Mouse (Mus musculus): Measurements from ENCODE around the gene Dgkb. TPM values are rescaled to one million over a fixed set of nuclear protein-coding genes. Genes with fewer than 3 reads are reported as not detected.

Gene Dgkb
- total and polyA plus RNA-seq, 2 experiments from 2014 or later = 12.3 to 13.6 TPM

DNA sequence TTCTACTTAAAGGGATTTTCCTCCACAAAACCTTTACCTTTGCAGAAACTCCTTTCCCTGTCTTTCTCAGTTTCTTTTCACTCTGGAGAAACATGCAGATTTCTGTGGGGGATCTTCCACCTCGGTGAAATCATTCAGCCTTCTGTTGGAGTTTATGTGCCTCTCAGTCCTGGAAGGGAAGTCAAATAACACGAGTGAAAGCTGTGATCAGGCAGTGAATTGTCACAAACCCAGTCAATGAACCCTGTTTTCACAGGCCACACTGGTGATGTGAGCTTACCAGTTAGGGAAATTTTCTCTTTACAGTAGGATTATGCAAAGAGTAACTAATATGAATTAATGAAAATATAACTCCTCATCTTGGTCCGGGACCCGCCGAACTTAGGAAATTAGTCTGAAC lies 229.7 kb downstream of the Dgkb start:
- H3K27ac ChIP-seq (ENCODE audit: low read depth, low read length) = no peak overlapping the region
- 90% methylated on average over 5 of the region's 5 CpGs for WGBS
- no peak overlapping the region for H3K9ac ChIP-seq (replicated peaks; ENCODE audit: low read length, poor library complexity, severe bottlenecking)
- ATAC-seq (ENCODE audit: low FRiP score) (no peak), DNase-seq (ENCODE audit: low spot score) (no peak)
- no peak for TF ChIP-seq CTCF (IDR thresholded peaks at IDR 0.05)
- no peaks in the 10 kb centered on the region for H3K36me3 ChIP-seq (ENCODE audit: insufficient read depth, low read length)
- H3K27me3 ChIP-seq (ENCODE audit: insufficient read depth, low read length) = no peaks in the 10 kb centered on the region
- H3K4me3 ChIP-seq (ENCODE audit: low read depth, low read length) = no peak overlapping the region
- H3K9me3 ChIP-seq (ENCODE audit: low read length) = no peaks in the 10 kb centered on the region
- no peak overlapping the region for H3K4me2 ChIP-seq (ENCODE audit: low read depth, low read length, poor library complexity, severe bottlenecking)
- H3K4me1 ChIP-seq (ENCODE audit: insufficient read depth, low read length) = no peaks in the 10 kb centered on the region

- no peak overlapping the region for H3K9ac ChIP-seq (replicated peaks; ENCODE audit: low read length, poor library complexity, severe bottlenecking)
- no peak overlapping the region for H3K4me3 ChIP-seq (ENCODE audit: low read depth, low read length)
- no peaks in the 10 kb centered on the region for H3K4me1 ChIP-seq (ENCODE audit: insufficient read depth, low read length)
- WGBS = 91% methylated on average over 3 of the region's 3 CpGs
- H3K36me3 ChIP-seq (ENCODE audit: insufficient read depth, low read length) = no peaks in the 10 kb centered on the region
- no peak for TF ChIP-seq CTCF (IDR thresholded peaks at IDR 0.05)
- H3K4me2 ChIP-seq (ENCODE audit: low read depth, low read length, poor library complexity, severe bottlenecking) = no peak overlapping the region
- no peak overlapping the region for H3K27ac ChIP-seq (ENCODE audit: low read depth, low read length)
- H3K9me3 ChIP-seq (ENCODE audit: low read length) = no peaks in the 10 kb centered on the region
- no peaks in the 10 kb centered on the region for H3K27me3 ChIP-seq (ENCODE audit: insufficient read depth, low read length)
- DNase-seq (ENCODE audit: low spot score) (no peak), ATAC-seq (ENCODE audit: low FRiP score) (no peak)
These were observed 270.7 kb downstream of the Dgkb start for GRCm38 (mm10) chr12:38088224-38088623.

- Histone ChIP-seq H3K4me2 (ENCODE audit: low read depth, low read length, poor library complexity, severe bottlenecking) (no peak overlapping the region), H3K4me3 (ENCODE audit: low read depth, low read length) (no peak overlapping the region), H3K36me3 (ENCODE audit: insufficient read depth, low read length) (no peaks in the 10 kb centered on the region), H3K9ac (replicated peaks; ENCODE audit: low read length, poor library complexity, severe bottlenecking) (no peak overlapping the region), H3K4me1 (ENCODE audit: insufficient read depth, low read length) (no peaks in the 10 kb centered on the region), H3K27ac (ENCODE audit: low read depth, low read length) (no peak overlapping the region), H3K9me3 (ENCODE audit: low read length) (no peaks in the 10 kb centered on the region), H3K27me3 (ENCODE audit: insufficient read depth, low read length) (no peaks in the 10 kb centered on the region)
- ATAC-seq (ENCODE audit: low FRiP score) (no peak), DNase-seq (ENCODE audit: low spot score) (no peak)
- WGBS = 83% methylated on average over 3 of the region's 3 CpGs
- no peak for TF ChIP-seq CTCF (IDR thresholded peaks at IDR 0.05)
These were observed 294.4 kb downstream of the Dgkb start for GRCm38 (mm10) chr12:38111928-38112327.

- peak; percentile 93 for TF ChIP-seq CTCF (IDR thresholded peaks at IDR 0.05)
- Histone ChIP-seq H3K36me3 (ENCODE audit: insufficient read depth, low read length) (no peaks in the 10 kb centered on the region), H3K4me1 (ENCODE audit: insufficient read depth, low read length) (no peaks in the 10 kb centered on the region), H3K9me3 (ENCODE audit: low read length) (no peaks in the 10 kb centered on the region), H3K27ac (ENCODE audit: low read depth, low read length) (no peak overlapping the region), H3K4me2 (ENCODE audit: low read depth, low read length, poor library complexity, severe bottlenecking) (no peak overlapping the region), H3K27me3 (ENCODE audit: insufficient read depth, low read length) (no peaks in the 10 kb centered on the region), H3K4me3 (ENCODE audit: low read depth, low read length) (no peak overlapping the region), H3K9ac (replicated peaks; ENCODE audit: low read length, poor library complexity, severe bottlenecking) (no peak overlapping the region)
- ATAC-seq (ENCODE audit: low FRiP score) (peak; percentile 54; the same call in 1 of the 2 replicates), DNase-seq (ENCODE audit: low spot score) (peak; percentile 74)
- 82% methylated on average over 1 of the region's 1 CpGs for whole genome bisulfite sequencing
These were observed 297.6 kb downstream of the Dgkb start for GRCm38 (mm10) chr12:38114990-38115615.

- TF ChIP-seq CTCF (IDR thresholded peaks at IDR 0.05) = peak; percentile 74
- no peak overlapping the region for H3K27ac ChIP-seq (ENCODE audit: low read depth, low read length)
- peak; percentile 76 for DNase-seq (ENCODE audit: low spot score)
These were observed 306.0 kb downstream of the Dgkb start for GRCm38 (mm10) chr12:38123524-38123923.

GRCm38 (mm10) chr12:38125297-38125696 lies 307.8 kb downstream of the Dgkb start:
- no peak overlapping the region for H3K4me3 ChIP-seq (ENCODE audit: low read depth, low read length)
- H3K4me1 ChIP-seq (ENCODE audit: insufficient read depth, low read length) = no peaks in the 10 kb centered on the region
- TF ChIP-seq CTCF (IDR thresholded peaks at IDR 0.05) = no peak
- ATAC-seq (ENCODE audit: low FRiP score) (no peak), DNase-seq (ENCODE audit: low spot score) (no peak)
- H3K9me3 ChIP-seq (ENCODE audit: low read length) = no peaks in the 10 kb centered on the region
- 69% methylated on average over 4 of the region's 4 CpGs for WGBS
- H3K27ac ChIP-seq (ENCODE audit: low read depth, low read length) = no peak overlapping the region
- no peaks in the 10 kb centered on the region for H3K27me3 ChIP-seq (ENCODE audit: insufficient read depth, low read length)
- H3K9ac ChIP-seq (replicated peaks; ENCODE audit: low read length, poor library complexity, severe bottlenecking) = no peak overlapping the region
- no peak overlapping the region for H3K4me2 ChIP-seq (ENCODE audit: low read depth, low read length, poor library complexity, severe bottlenecking)
- H3K36me3 ChIP-seq (ENCODE audit: insufficient read depth, low read length) = no peaks in the 10 kb centered on the region

More at GRCm38 (mm10) chr12:38123524-38123923, 306.0 kb downstream of the Dgkb start:
- no peak for ATAC-seq (ENCODE audit: low FRiP score)
- H3K36me3 ChIP-seq (ENCODE audit: insufficient read depth, low read length) = no peaks in the 10 kb centered on the region
- H3K27me3 ChIP-seq (ENCODE audit: insufficient read depth, low read length) = no peaks in the 10 kb centered on the region
- no peaks in the 10 kb centered on the region for H3K4me1 ChIP-seq (ENCODE audit: insufficient read depth, low read length)
- H3K4me2 ChIP-seq (ENCODE audit: low read depth, low read length, poor library complexity, severe bottlenecking) = no peak overlapping the region
- H3K9me3 ChIP-seq (ENCODE audit: low read length) = no peaks in the 10 kb centered on the region
- H3K4me3 ChIP-seq (ENCODE audit: low read depth, low read length) = no peak overlapping the region
- H3K9ac ChIP-seq (replicated peaks; ENCODE audit: low read length, poor library complexity, severe bottlenecking) = no peak overlapping the region

Data from midbrain, postnatal 0 days (tissue).